Mouse (Mus musculus) testis, adult 2 months (tissue): Measurements from ENCODE around the gene Msh5.

Source experiments
- CTCF ChIP-seq: fragments of 200-500 bp; IDR thresholded peaks from 2 replicates; pipeline ENCODE4 v1.5.1; 2012; ENCODE audit warnings: low read depth, mild to moderate bottlenecking, inconsistent platforms, low read length, moderate library complexity; ENCODE audit not compliant: control insufficient read depth, insufficient read depth, insufficient replicate concordance
- POLR2A ChIP-seq: fragments of 200-500 bp; IDR thresholded peaks from 2 replicates; pipeline ENCODE4 v1.6.1; 2012; ENCODE audit warnings: low read depth, mild to moderate bottlenecking, inconsistent platforms, low read length, moderate library complexity; ENCODE audit not compliant: control insufficient read depth

DNA sequence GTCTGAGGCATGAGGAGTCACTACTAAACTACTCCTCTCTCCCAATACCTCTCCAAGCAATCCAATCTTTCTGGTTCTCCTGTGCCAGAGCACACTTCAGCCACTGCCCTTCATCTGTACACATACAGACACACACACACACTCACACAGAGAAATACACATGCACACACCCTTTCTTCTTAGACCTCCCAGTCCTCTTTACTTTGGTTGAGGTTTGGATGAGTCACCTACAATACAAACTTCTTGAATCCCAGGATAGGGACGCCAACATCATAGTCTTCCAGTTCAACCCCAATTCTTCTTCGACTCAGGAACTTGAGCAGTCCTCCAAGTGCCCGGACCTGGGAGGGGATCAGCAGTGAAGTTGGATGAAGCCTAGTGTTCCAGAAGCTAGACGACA, 2.8 kb downstream of the Msh5 start:
- TF ChIP-seq CTCF (no peak), POLR2A (no peak)
